Mouse (Mus musculus): Measurements from ENCODE around the gene Zfp553.

DNA sequence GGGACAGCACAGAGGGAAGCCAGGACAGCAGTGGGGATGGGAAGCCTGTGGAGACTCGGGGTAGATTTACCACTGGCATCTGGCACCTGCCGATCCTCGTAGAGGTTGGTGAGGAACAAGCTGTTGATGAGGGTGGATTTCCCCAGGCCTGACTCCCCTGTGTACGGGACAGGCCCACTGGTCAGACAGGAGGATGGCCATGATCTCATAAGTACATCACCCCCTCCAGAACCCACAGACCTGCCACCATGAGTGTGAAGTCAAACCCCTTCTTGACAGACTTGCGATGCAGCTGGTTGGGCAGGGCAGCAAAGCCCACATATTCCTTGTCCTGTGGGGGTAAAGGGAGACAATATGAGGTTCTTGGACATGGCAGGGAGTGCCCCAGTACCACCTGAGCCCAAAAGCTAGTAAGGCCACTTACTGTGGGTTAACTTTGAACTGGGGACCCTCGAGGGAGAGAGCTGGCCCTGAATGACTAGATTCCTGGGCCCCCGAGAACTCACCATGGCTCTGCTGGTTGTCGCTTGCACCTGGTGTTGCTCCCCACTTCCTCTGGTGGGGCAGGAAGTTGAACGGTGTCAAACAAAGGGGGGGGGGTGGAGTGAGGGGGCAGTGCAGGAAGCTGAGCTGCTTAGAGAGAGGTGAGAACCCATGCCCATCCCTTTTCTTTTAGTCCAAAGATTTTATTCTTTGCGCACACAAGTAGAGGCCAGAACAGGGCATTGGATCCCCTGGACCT lies 14.8 kb upstream of the Zfp553 start:
- TF ChIP-seq CTCF (IDR thresholded peaks at IDR 0.05; ENCODE audit: insufficient read depth, low read depth, low read length) (no peak), POLR2A (IDR thresholded peaks at IDR 0.05; ENCODE audit: insufficient read depth, low read depth, low read length) (no peak)

All from olfactory bulb, adult 2 months (tissue).